Mouse (Mus musculus): ENCODE measurements around the gene Topbp1.
"Not testable (repeated sequence)": the region's sequence is repeated elsewhere in the genome, so short reads cannot be mapped to it uniquely, and the experiment has no call there.

The Topbp1 gene

GRCm38 (mm10) chr9:103332663-103333062, 27.6 kb downstream of the Topbp1 start:
- in situ Hi-C loops (cut with MboI; ENCODE audit: low pct_unique_long_range_greater_than_20kb in 1 of 2, low sequenced_read_pairs in 2 of 2, unreplicated experiment in 1 of 2): loop anchor here in 1 of 2 experiments (25.0 kb wide), 1 partner anchor 855 kb away; no protein-coding TSS in a partner anchor

GRCm38 (mm10) chr9:103336912-103337311, 31.9 kb downstream of the Topbp1 start:
- in situ Hi-C loops (cut with MboI; ENCODE audit: low pct_unique_long_range_greater_than_20kb in 1 of 2, low sequenced_read_pairs in 2 of 2, unreplicated experiment in 1 of 2): loop anchor here in 1 of 2 experiments (25.0 kb wide), 1 partner anchor 850 kb away; no protein-coding TSS in a partner anchor

- in situ Hi-C loops (cut with MboI; ENCODE audit: low pct_unique_long_range_greater_than_20kb in 1 of 2, low sequenced_read_pairs in 2 of 2, unreplicated experiment in 1 of 2): loop anchor here in 1 of 2 experiments (25.0 kb wide), 1 partner anchor 840 kb away; no protein-coding TSS in a partner anchor
Measured at GRCm38 (mm10) chr9:103347045-103347444, 42.0 kb downstream of the Topbp1 start.

GRCm38 (mm10) chr9:103347996-103348490, 43.0 kb downstream of the Topbp1 start:
- in situ Hi-C loops (cut with MboI; ENCODE audit: low pct_unique_long_range_greater_than_20kb in 1 of 2, low sequenced_read_pairs in 2 of 2, unreplicated experiment in 1 of 2): loop anchor here in 1 of 2 experiments (25.0 kb wide), 1 partner anchor 839 kb away; no protein-coding TSS in a partner anchor

GRCm38 (mm10) chr9:103348791-103349190, 43.8 kb downstream of the Topbp1 start:
- in situ Hi-C loops (cut with MboI; ENCODE audit: low pct_unique_long_range_greater_than_20kb in 1 of 2, low sequenced_read_pairs in 2 of 2, unreplicated experiment in 1 of 2): loop anchor here in 1 of 2 experiments (25.0 kb wide), 1 partner anchor 839 kb away; no protein-coding TSS in a partner anchor

GRCm38 (mm10) chr9:103353500-103354260, 48.7 kb downstream of the Topbp1 start:
- in situ Hi-C loops (cut with MboI; ENCODE audit: low pct_unique_long_range_greater_than_20kb in 1 of 2, low sequenced_read_pairs in 2 of 2, unreplicated experiment in 1 of 2): not testable (repeated sequence)

GRCm38 (mm10) chr9:103357893-103358292, 52.9 kb downstream of the Topbp1 start:
- in situ Hi-C loops (cut with MboI; ENCODE audit: low pct_unique_long_range_greater_than_20kb in 1 of 2, low sequenced_read_pairs in 2 of 2, unreplicated experiment in 1 of 2): no loop called here

GRCm38 (mm10) chr9:103358545-103358944, 53.5 kb downstream of the Topbp1 start:
- in situ Hi-C loops (cut with MboI; ENCODE audit: low pct_unique_long_range_greater_than_20kb in 1 of 2, low sequenced_read_pairs in 2 of 2, unreplicated experiment in 1 of 2): no loop called here

GRCm38 (mm10) chr9:103360642-103361041, 55.6 kb downstream of the Topbp1 start:
- in situ Hi-C loops (cut with MboI; ENCODE audit: low pct_unique_long_range_greater_than_20kb in 1 of 2, low sequenced_read_pairs in 2 of 2, unreplicated experiment in 1 of 2): loop anchor here (5.0 kb wide), 1 partner anchor 53 kb away; the partner anchor contains the start of genes 1300017J02Rik (in 2 of the 2) and Topbp1 (in 2 of the 2)

GRCm38 (mm10) chr9:103363088-103363487, 58.1 kb downstream of the Topbp1 start:
- in situ Hi-C loops (cut with MboI; ENCODE audit: low pct_unique_long_range_greater_than_20kb in 1 of 2, low sequenced_read_pairs in 2 of 2, unreplicated experiment in 1 of 2): loop anchor here (5.0 kb wide), 1 partner anchor 56 kb away; the partner anchor contains the start of genes 1300017J02Rik (in 2 of the 2) and Topbp1 (in 2 of the 2)

- in situ Hi-C loops (cut with MboI; ENCODE audit: low pct_unique_long_range_greater_than_20kb in 1 of 2, low sequenced_read_pairs in 2 of 2, unreplicated experiment in 1 of 2): loop anchor here (5.0 kb wide), 1 partner anchor 57 kb away; the partner anchor contains the start of genes 1300017J02Rik (in 2 of the 2) and Topbp1 (in 2 of the 2)
Measured at GRCm38 (mm10) chr9:103363730-103364417, 58.9 kb downstream of the Topbp1 start.

GRCm38 (mm10) chr9:103364601-103365289, 59.7 kb downstream of the Topbp1 start:
- in situ Hi-C loops (cut with MboI; ENCODE audit: low pct_unique_long_range_greater_than_20kb in 1 of 2, low sequenced_read_pairs in 2 of 2, unreplicated experiment in 1 of 2): loop anchor here (5.0 kb wide), 1 partner anchor 57 kb away; the partner anchor contains the start of genes 1300017J02Rik (in 2 of the 2) and Topbp1 (in 2 of the 2)

- in situ Hi-C loops (cut with MboI; ENCODE audit: low pct_unique_long_range_greater_than_20kb in 1 of 2, low sequenced_read_pairs in 2 of 2, unreplicated experiment in 1 of 2): no loop called here
Measured at GRCm38 (mm10) chr9:103365290-103366247, 60.6 kb downstream of the Topbp1 start, which contains the start of gene Cdv3. Gene Cdv3 (minus strand): TSS chr9:103365840.

- in situ Hi-C loops (cut with MboI; ENCODE audit: low pct_unique_long_range_greater_than_20kb in 1 of 2, low sequenced_read_pairs in 2 of 2, unreplicated experiment in 1 of 2): no loop called here
Measured at GRCm38 (mm10) chr9:103366356-103366755, 61.3 kb downstream of the Topbp1 start.

- in situ Hi-C loops (cut with MboI; ENCODE audit: low pct_unique_long_range_greater_than_20kb in 1 of 2, low sequenced_read_pairs in 2 of 2, unreplicated experiment in 1 of 2): no loop called here
Measured at GRCm38 (mm10) chr9:103369951-103370350, 64.9 kb downstream of the Topbp1 start.

GRCm38 (mm10) chr9:103372271-103373010, 67.4 kb downstream of the Topbp1 start:
- in situ Hi-C loops (cut with MboI; ENCODE audit: low pct_unique_long_range_greater_than_20kb in 1 of 2, low sequenced_read_pairs in 2 of 2, unreplicated experiment in 1 of 2): no loop called here
